Mouse (Mus musculus) small intestine, adult 2 months (tissue): ENCODE measurements around the gene Rsbn1l.

ENCODE experiments used
- CTCF ChIP-seq: fragments of 200-500 bp; IDR thresholded peaks from 2 replicates; pipeline ENCODE4 v1.5.1; 2012; ENCODE audit warnings: low read depth, mild to moderate bottlenecking, control low read depth, inconsistent platforms, low read length, moderate library complexity, mixed read lengths; ENCODE audit not compliant: insufficient replicate concordance, insufficient read length; ENCODE audit errors: extremely low read depth
- POLR2A ChIP-seq: fragments of 200-500 bp; IDR thresholded peaks from 2 replicates; pipeline ENCODE4 v1.6.1; 2012; ENCODE audit warnings: low read depth, mild to moderate bottlenecking, control low read depth, inconsistent platforms, low read length, moderate library complexity

DNA sequence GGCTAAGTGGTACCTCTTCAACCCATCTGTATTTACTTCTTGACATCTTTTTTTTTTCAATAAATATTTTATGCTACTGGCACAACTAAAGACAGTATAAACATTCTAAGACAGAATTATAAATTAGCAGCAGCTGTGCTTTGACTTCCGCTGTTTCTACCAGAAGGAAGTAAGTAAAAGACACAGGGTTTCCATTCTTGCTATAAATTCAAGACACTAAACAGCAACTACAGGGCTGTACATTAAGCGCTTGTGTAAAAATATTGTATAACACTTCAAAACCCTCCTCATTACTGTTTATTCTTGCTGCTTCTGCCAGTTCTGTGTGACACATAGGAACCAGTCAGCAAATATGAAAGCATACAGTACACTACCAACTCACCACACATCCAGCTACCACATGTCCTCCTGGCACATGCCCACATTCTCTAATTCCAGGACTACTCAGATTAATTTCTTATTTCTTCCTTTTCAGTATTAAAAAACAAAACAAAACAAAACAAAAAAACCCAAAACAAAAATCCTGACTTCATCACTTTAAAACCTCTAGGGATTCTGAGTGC lies 90.9 kb downstream of the Rsbn1l start:
- TF ChIP-seq CTCF (no peak), POLR2A (no peak)
